Mouse (Mus musculus): ENCODE data around the gene Crebzf. TPM values are rescaled to one million over a fixed set of nuclear protein-coding genes. Genes with fewer than 3 reads are reported as not detected.

Crebzf gene
- polyA plus RNA-seq (2016; fragmentation: Nextera tagmentation; extraction: Ambion mirVana), result 62.7 and 69.4 TPM in 2 replicates

GRCm38 (mm10) chr7:90442518-90443080, at the start of gene Crebzf:
Gene Crebzf (plus strand): TSS chr7:90442729.
- H3K27ac ChIP-seq, result peak within 1 kb of the TSS; percentile 99
- H3K9me3 ChIP-seq (replicated peaks), result no peaks in the 10 kb centered on the region
- ATAC-seq (ENCODE audit: low FRiP score), result peak; percentile 96
- peaks cover 6% of the 10 kb centered on the region; the same call in 1 of the 2 replicates for H3K4me1 ChIP-seq
- no peaks in the 10 kb centered on the region for H3K27me3 ChIP-seq
- under 1% methylated on average over 53 of the region's 54 CpGs for WGBS
- H3K4me2 ChIP-seq (replicated peaks), result peak within 1 kb of the TSS; percentile 83
- peak within 1 kb of the TSS; percentile 95 for H3K4me3 ChIP-seq
- peaks cover 3% of the 10 kb centered on the region for H3K36me3 ChIP-seq
- peak within 1 kb of the TSS; percentile 93 for H3K9ac ChIP-seq

DNA sequence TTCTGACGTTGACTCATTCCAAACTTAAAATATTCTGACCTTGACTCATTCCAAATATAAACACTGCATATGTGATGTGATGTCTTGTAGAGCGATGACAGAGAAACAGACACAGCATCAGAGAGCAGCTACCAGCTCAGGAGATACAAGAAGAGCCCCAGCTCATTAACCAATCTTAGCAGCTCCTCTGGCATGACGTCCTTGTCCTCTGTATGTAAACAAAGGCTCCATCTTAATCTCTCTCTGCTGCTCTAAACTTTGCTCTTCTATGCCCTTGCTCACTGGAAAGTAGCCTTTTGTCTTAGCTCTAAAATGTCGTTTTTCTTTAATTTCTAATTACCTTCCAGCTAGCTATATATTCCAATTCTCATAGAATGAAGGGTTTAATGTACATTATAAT, 47.5 kb upstream of the Crebzf start:
- H3K4me3 ChIP-seq, result no peak overlapping the region
- H3K27ac ChIP-seq, result no peak overlapping the region
- H3K4me1 ChIP-seq, result no peaks in the 10 kb centered on the region
- H3K36me3 ChIP-seq, result no peaks in the 10 kb centered on the region
- no peaks in the 10 kb centered on the region for H3K9me3 ChIP-seq (replicated peaks)
- H3K27me3 ChIP-seq, result no peaks in the 10 kb centered on the region
- no peak overlapping the region for H3K4me2 ChIP-seq (replicated peaks)
- WGBS, result 60% methylated on average over 4 of the region's 4 CpGs
- no peak for ATAC-seq (ENCODE audit: low FRiP score)
- H3K9ac ChIP-seq, result no peak overlapping the region

DNA sequence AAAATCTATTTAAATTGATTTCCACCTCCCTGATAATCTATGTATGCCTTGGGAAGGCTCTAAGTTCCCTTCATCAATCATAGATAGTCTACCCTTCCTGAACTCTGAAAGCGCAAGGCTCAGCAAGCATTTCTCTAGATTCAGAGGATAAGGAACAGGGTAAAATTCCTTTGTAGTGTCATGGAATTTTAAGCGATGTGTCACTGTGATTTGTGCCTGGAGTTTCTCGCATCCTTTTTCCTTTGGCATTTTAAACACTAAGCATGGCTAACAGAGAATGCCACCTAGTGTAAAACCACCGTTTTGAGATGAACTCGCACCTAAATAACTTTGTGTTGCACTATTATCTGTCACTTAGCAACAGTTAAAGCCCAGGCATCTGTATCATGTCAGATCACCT, 46.6 kb upstream of the Crebzf start:
- WGBS, result 74% methylated on average over 5 of the region's 5 CpGs
- Histone ChIP-seq H3K36me3 (no peaks in the 10 kb centered on the region), H3K4me1 (no peaks in the 10 kb centered on the region), H3K27ac (no peak overlapping the region), H3K27me3 (no peaks in the 10 kb centered on the region), H3K9ac (no peak overlapping the region), H3K9me3 (replicated peaks) (no peaks in the 10 kb centered on the region), H3K4me3 (no peak overlapping the region), H3K4me2 (replicated peaks) (no peak overlapping the region)
- no peak for ATAC-seq (ENCODE audit: low FRiP score)

DNA sequence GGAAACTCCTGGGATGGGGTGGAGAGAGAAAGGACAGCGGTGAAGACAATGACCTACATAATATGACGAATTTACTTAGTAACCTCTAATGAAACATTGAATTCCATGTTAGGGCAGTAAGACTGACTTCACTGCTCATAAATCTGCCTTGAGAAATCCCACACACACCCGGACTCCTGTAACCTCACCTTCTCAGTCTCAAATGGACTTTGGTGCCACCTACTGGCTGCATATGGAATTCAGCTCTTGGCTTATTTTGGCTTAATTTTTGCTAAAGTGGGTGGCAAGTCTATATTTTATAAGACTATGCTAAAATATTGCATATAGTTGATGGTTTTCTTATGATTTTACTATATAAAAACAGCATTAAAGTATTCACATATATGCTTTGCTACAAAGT, 32.6 kb upstream of the Crebzf start:
- H3K9ac ChIP-seq, result no peak overlapping the region
- WGBS, result 47% methylated on average over 3 of the region's 3 CpGs

GRCm38 (mm10) chr7:90426020-90427001, 16.2 kb upstream of the Crebzf start, which contains the start of gene Ccdc89:
Gene Ccdc89 (plus strand): TSS chr7:90426577.
- Histone ChIP-seq H3K36me3 (no peaks in the 10 kb centered on the region), H3K4me3 (peak within 1 kb of the TSS; percentile 37), H3K9me3 (replicated peaks) (no peaks in the 10 kb centered on the region), H3K27ac (no peak within 1 kb of the TSS), H3K9ac (peak within 1 kb of the TSS; percentile 46), H3K4me1 (peaks cover 8% of the 10 kb centered on the region), H3K27me3 (no peaks in the 10 kb centered on the region), H3K4me2 (replicated peaks) (peak within 1 kb of the TSS; percentile 69)
- 22% methylated on average over 29 of the region's 29 CpGs for WGBS
- peak; percentile 100 for ATAC-seq (ENCODE audit: low FRiP score)

More for the DNA sequence above, 32.6 kb upstream of the Crebzf start:
- H3K9me3 ChIP-seq (replicated peaks), result no peaks in the 10 kb centered on the region
- H3K4me3 ChIP-seq, result no peak overlapping the region
- H3K27ac ChIP-seq, result no peak overlapping the region
- H3K27me3 ChIP-seq, result no peaks in the 10 kb centered on the region
- ATAC-seq (ENCODE audit: low FRiP score), result no peak
- no peaks in the 10 kb centered on the region for H3K36me3 ChIP-seq
- no peaks in the 10 kb centered on the region for H3K4me1 ChIP-seq
- H3K4me2 ChIP-seq (replicated peaks), result no peak overlapping the region

DNA sequence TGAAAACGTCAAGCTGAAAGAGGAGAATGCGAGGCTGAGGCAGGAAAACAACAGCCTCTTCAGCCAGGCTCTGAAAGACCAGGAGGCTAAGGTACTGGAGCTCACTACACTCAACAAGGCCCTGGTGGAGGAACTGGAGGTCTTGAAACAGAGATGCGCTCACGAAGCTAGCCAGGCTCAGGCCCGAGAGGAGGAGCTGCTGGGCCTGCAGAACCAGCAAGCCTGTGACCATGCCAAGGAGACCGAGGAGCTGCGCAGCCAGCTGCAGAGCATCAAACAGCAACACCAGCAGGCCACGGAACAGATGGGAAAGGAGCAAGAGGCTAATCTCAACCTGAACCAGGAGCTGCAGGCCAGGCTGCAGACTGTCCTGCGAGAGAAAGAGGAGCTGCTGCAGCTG, 15.5 kb upstream of the Crebzf start:
- peaks cover 8% of the 10 kb centered on the region for H3K4me1 ChIP-seq
- H3K27me3 ChIP-seq, result no peaks in the 10 kb centered on the region
- H3K9ac ChIP-seq, result peak overlapping the region; percentile 46; the same call in 1 of the 2 replicates
- 70% methylated on average over 9 of the region's 9 CpGs for WGBS
- peak overlapping the region; percentile 37 for H3K4me3 ChIP-seq
- no peaks in the 10 kb centered on the region for H3K9me3 ChIP-seq (replicated peaks)
- H3K36me3 ChIP-seq, result no peaks in the 10 kb centered on the region
- H3K4me2 ChIP-seq (replicated peaks), result peak overlapping the region; percentile 69
- no peak for ATAC-seq (ENCODE audit: low FRiP score)
- H3K27ac ChIP-seq, result no peak overlapping the region

DNA sequence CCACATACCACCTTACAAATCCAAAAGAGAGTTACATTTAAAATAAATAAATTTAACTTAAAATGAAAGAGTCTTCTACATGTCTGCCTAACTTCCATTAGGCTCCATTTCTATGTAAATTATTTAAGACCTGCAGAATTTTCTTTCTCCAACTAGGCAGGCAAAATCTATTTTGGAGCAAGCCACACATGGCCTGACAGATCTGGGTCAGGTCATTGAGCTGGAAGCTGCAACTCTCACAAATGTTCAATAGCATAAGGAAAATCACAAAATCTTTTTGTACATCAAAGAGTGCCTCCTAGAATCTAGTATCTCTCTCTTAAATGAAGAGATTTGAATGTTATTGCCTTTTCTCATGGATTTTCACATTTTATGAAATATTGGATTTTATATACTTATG, 10.3 kb upstream of the Crebzf start:
- H3K9me3 ChIP-seq (replicated peaks), result no peaks in the 10 kb centered on the region
- no peak overlapping the region for H3K4me2 ChIP-seq (replicated peaks)
- no peak for ATAC-seq (ENCODE audit: low FRiP score)
- H3K4me1 ChIP-seq, result peaks cover 1% of the 10 kb centered on the region
- H3K4me3 ChIP-seq, result no peak overlapping the region
- no peaks in the 10 kb centered on the region for H3K27me3 ChIP-seq
- no peaks in the 10 kb centered on the region for H3K36me3 ChIP-seq
- no peak overlapping the region for H3K27ac ChIP-seq
- H3K9ac ChIP-seq, result no peak overlapping the region

GRCm38 (mm10) chr7:90440044-90440443, 2.5 kb upstream of the Crebzf start:
- no peaks in the 10 kb centered on the region for H3K9me3 ChIP-seq (replicated peaks)
- WGBS, result 90% methylated on average over 4 of the region's 4 CpGs
- H3K27me3 ChIP-seq, result no peaks in the 10 kb centered on the region
- no peak overlapping the region for H3K4me3 ChIP-seq
- no peak overlapping the region for H3K4me2 ChIP-seq (replicated peaks)
- H3K4me1 ChIP-seq, result no peaks in the 10 kb centered on the region
- no peak for ATAC-seq (ENCODE audit: low FRiP score)
- no peak overlapping the region for H3K9ac ChIP-seq
- H3K36me3 ChIP-seq, result no peaks in the 10 kb centered on the region
- H3K27ac ChIP-seq, result no peak overlapping the region

DNA sequence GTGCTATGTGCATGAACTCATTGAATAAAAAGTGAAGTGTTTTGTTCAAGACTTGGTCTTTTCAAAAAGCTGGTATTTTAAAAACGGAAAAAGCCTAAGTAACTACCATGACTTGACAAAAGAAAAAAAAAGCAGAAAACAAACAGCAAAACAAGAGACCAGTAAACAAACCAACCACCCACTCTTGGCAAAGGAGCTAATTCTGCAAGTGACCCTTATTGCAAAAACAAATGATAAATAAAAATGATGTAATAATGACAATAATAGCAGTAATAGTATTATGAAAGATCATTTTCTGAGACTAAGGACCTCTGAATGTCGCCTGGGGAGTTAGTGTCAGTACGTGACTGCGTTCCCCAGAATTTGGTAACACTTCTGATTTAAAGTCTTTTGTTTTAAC, 459 bp upstream of the Crebzf start:
- Histone ChIP-seq H3K9ac (peak overlapping the region; percentile 93), H3K4me1 (peaks cover 4% of the 10 kb centered on the region; the same call in 1 of the 2 replicates), H3K27ac (peak overlapping the region; percentile 99), H3K36me3 (no peaks in the 10 kb centered on the region), H3K4me3 (peak overlapping the region; percentile 95), H3K9me3 (replicated peaks) (no peaks in the 10 kb centered on the region), H3K27me3 (no peaks in the 10 kb centered on the region), H3K4me2 (replicated peaks) (peak overlapping the region; percentile 83)
- WGBS, result 14% methylated on average over 4 of the region's 4 CpGs
- ATAC-seq (ENCODE audit: low FRiP score), result peak; percentile 23

DNA sequence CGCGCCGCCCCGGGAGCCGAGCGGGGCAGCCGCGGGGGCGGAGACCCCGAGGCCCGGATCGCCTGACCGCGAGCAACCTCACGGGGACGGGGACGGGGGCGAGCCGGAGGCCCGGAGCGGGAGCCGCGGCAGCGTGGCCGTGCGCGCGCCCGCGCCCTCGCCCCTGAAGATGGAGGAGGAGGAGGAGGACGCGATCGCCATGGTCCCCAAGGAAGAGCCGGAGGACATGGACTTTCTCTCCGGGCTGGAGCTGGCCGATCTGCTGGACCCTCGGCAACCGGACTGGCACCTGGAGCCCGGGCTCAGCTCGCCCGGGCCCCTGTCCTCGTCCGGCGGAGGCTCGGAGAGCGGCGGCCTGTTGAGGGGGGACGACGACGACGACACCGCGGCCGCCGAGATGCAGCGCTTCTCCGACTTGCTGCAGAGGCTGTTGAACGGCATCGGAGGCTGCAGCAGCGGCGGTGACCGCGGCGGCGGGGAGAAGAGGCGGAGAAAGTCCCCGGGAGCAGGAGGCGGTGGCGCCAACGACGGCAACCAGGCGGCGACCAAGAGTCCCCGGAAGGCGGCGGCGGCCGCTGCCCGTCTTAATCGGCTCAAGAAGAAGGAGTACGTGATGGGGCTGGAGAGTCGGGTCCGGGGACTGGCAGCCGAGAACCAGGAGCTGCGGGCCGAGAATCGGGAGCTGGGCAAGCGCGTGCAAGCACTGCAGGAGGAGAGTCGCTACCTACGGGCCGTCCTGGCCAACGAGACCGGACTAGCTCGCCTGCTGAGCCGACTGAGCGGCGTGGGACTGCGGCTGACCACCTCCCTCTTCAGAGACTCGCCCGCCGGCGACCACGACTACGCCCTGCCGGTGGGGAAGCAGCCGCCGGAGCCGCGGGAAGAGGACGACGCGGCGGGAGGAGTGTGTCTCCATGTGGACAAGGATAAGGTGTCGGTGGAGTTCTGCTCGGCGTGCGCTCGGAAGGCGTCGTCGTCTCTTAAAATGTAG, 867 bp downstream of the Crebzf start:
- ATAC-seq (ENCODE audit: low FRiP score), result peak; percentile 79
- Histone ChIP-seq H3K27ac (peak overlapping the region; percentile 99), H3K9me3 (replicated peaks) (no peaks in the 10 kb centered on the region), H3K27me3 (no peaks in the 10 kb centered on the region), H3K9ac (peak overlapping the region; percentile 93), H3K4me2 (replicated peaks) (peak overlapping the region; percentile 83), H3K4me3 (peak overlapping the region; percentile 95), H3K4me1 (peaks cover 6% of the 10 kb centered on the region; the same call in 1 of the 2 replicates), H3K36me3 (peaks cover 4% of the 10 kb centered on the region)
- under 1% methylated on average over 121 of the region's 123 CpGs for WGBS

GRCm38 (mm10) chr7:90444206-90444605, 1.7 kb downstream of the Crebzf start:
- Histone ChIP-seq H3K9ac (peak overlapping the region; percentile 93), H3K9me3 (replicated peaks) (no peaks in the 10 kb centered on the region), H3K4me1 (peaks cover 6% of the 10 kb centered on the region; the same call in 1 of the 2 replicates), H3K27me3 (no peaks in the 10 kb centered on the region), H3K27ac (peak overlapping the region; percentile 99; the same call in 1 of the 2 replicates), H3K36me3 (peaks cover 4% of the 10 kb centered on the region), H3K4me3 (peak overlapping the region; percentile 95), H3K4me2 (replicated peaks) (peak overlapping the region; percentile 83)
- ATAC-seq (ENCODE audit: low FRiP score), result no peak
- 1% methylated on average over 6 of the region's 6 CpGs for WGBS

Data from hindbrain, embryonic 12.5 days (tissue).